Mouse (Mus musculus): ENCODE data around the gene Extl2.

GRCm38 (mm10) chr3:115968745-115969530 lies 38.3 kb upstream of the Extl2 start:
- TF ChIP-seq CTCF (IDR thresholded peaks at IDR 0.05; ENCODE audit: low read depth) (no peak), EP300 (IDR thresholded peaks at IDR 0.05; ENCODE audit: low read depth) (no peak)
